13 mouse cellular contexts compared by ENCODE assay signal in the genomic region with DNA sequence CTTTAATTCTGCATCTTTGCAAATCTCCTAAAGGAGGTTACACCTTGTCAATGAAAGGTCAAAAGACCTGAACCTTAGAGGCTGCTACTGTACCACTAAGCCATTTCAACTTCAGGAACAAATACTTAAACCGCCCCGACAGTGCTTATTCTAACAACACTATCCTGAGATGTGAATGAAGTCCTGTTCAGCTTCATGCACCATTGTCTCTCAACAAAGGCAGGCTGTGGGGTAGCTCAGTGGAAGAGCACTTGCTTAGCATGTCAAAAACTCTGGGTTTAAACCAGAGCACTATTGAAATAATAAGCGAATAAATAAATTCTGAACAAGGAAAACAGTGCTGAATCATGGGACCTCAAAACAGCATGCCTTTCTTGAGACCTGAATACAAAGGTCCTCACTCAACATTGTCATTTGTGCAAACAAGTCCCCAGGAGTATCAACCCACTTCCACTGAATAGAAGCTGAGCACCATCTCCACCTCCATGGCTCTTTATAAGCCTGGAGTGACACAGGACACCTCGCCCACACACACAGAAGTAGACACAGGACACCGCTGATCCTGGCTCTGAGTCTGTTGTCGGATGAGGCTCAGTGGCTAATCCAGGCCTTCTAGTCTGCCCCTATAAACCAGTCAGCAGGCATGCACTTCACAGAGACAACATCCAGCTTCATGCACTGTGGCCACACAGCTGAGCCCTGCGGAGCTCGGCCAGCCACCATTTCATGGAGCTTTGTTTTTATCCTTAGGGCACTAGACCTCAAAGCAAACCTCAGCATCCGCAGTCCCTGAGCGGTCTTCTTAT.
DNase-seq lines count a peak whose midpoint lies in the region; ATAC-seq lines count a peak whose summit lies in the region.
"Had no signal": no experiment of that assay in that cellular context is flagged by ENCODE, and none has a peak within 500 bp of the region (broad histone marks: within the 10 kb centered on the region; RNA-seq: fewer than 3 reads in every experiment).

No protein-coding gene starts in this region.

- DNase-seq in hindbrain, embryonic 11.5 days (ENCODE audit: low spot score): peak; percentile 24
- DNase-seq in hindbrain, embryonic 14.5 days (ENCODE audit: low spot score): no peak
- no peak for DNase-seq in lung, postnatal 25 days (ENCODE audit: low spot score)
- DNase-seq in embryonic facial prominence, embryonic 14.5 days (ENCODE audit: low spot score): peak; percentile 61
- DNase-seq in layer of hippocampus, adult 9-11 months: no peak
- no peak for DNase-seq in ovary, adult 18-20 months (ENCODE audit: low spot score)
- DNase-seq: gastrocnemius, postnatal 10 days had no signal

- no peak overlapping the region for H3K4me2 ChIP-seq in hindbrain, embryonic 11.5 days (replicated peaks; ENCODE audit: low read depth, low read length)
- no peak overlapping the region for H3K4me2 ChIP-seq in hindbrain, embryonic 14.5 days (replicated peaks)
- H3K4me2 ChIP-seq in lung, embryonic 15.5 days: no peak overlapping the region
- no peak overlapping the region for H3K4me2 ChIP-seq in embryonic facial prominence, embryonic 14.5 days (ENCODE audit: low read depth, low read length)
- no peak overlapping the region for H3K4me2 ChIP-seq in midbrain, embryonic 13.5 days (replicated peaks)
- H3K4me2 ChIP-seq: heart, embryonic 12.5 days; neural tube, embryonic 13.5 days had no signal

- H3K27ac ChIP-seq in hindbrain, embryonic 11.5 days (ENCODE audit: low read depth, low read length): no peak overlapping the region
- no peak overlapping the region for H3K27ac ChIP-seq in hindbrain, embryonic 14.5 days
- H3K27ac ChIP-seq in lung, embryonic 15.5 days: peak overlapping the region; percentile 17; the same call in 1 of the 2 replicates
- H3K27ac ChIP-seq in embryonic facial prominence, embryonic 14.5 days (replicated peaks; ENCODE audit: low read depth, low read length): no peak overlapping the region
- no peak overlapping the region for H3K27ac ChIP-seq in midbrain, embryonic 13.5 days
- H3K27ac ChIP-seq: neural tube, embryonic 13.5 days had no signal

- no peak overlapping the region for H3K4me3 ChIP-seq in hindbrain, embryonic 11.5 days (ENCODE audit: low read depth, low read length)
- H3K4me3 ChIP-seq in hindbrain, embryonic 14.5 days (replicated peaks; ENCODE audit: low read length): no peak overlapping the region
- H3K4me3 ChIP-seq in lung, embryonic 15.5 days: no peak overlapping the region
- H3K4me3 ChIP-seq in embryonic facial prominence, embryonic 14.5 days (ENCODE audit: low read depth, low read length): no peak overlapping the region
- H3K4me3 ChIP-seq in midbrain, embryonic 13.5 days (replicated peaks): no peak overlapping the region
- H3K4me3 ChIP-seq: erythroblast, embryonic 14.5 days; heart, embryonic 12.5 days; neural tube, embryonic 13.5 days had no signal

- H3K36me3 ChIP-seq in hindbrain, embryonic 11.5 days (ENCODE audit: control insufficient read depth, insufficient read depth, low read length): no peaks in the 10 kb centered on the region
- no peaks in the 10 kb centered on the region; the same call in 1 of the 2 replicates for H3K36me3 ChIP-seq in hindbrain, embryonic 14.5 days (replicated peaks; ENCODE audit: control insufficient read depth, insufficient read depth)
- no peaks in the 10 kb centered on the region for H3K36me3 ChIP-seq in lung, embryonic 15.5 days
- H3K36me3 ChIP-seq in embryonic facial prominence, embryonic 14.5 days (ENCODE audit: control insufficient read depth, insufficient read depth, low read length): peaks cover 6% of the 10 kb centered on the region; the same call in 1 of the 2 replicates
- H3K36me3 ChIP-seq in midbrain, embryonic 13.5 days: no peaks in the 10 kb centered on the region
- H3K36me3 ChIP-seq: neural tube, embryonic 13.5 days had no signal

- H3K9me3 ChIP-seq in hindbrain, embryonic 11.5 days (ENCODE audit: control insufficient read depth, low read length): no peaks in the 10 kb centered on the region
- no peaks in the 10 kb centered on the region for H3K9me3 ChIP-seq in hindbrain, embryonic 14.5 days (ENCODE audit: control insufficient read depth, low read length)
- no peaks in the 10 kb centered on the region for H3K9me3 ChIP-seq in lung, embryonic 15.5 days
- no peaks in the 10 kb centered on the region for H3K9me3 ChIP-seq in embryonic facial prominence, embryonic 14.5 days (ENCODE audit: control insufficient read depth, low read length)
- no peaks in the 10 kb centered on the region for H3K9me3 ChIP-seq in midbrain, embryonic 13.5 days
- H3K9me3 ChIP-seq: heart, embryonic 12.5 days; neural tube, embryonic 13.5 days had no signal

- ATAC-seq in hindbrain, embryonic 11.5 days (ENCODE audit: low FRiP score): peak; percentile 62
- no peak for ATAC-seq in hindbrain, embryonic 14.5 days (ENCODE audit: low FRiP score)
- peak; percentile 70; the same call in 1 of the 2 replicates for ATAC-seq in lung, embryonic 15.5 days (ENCODE audit: borderline replicate concordance, extremely low read depth, low FRiP score, low TSS enrichment)
- peak; percentile 86 for ATAC-seq in embryonic facial prominence, embryonic 14.5 days (ENCODE audit: low read depth)
- ATAC-seq in midbrain, embryonic 13.5 days: peak; percentile 69

- H3K27me3 ChIP-seq in hindbrain, embryonic 11.5 days (ENCODE audit: control insufficient read depth, insufficient read depth, low read length): no peaks in the 10 kb centered on the region
- H3K27me3 ChIP-seq in hindbrain, embryonic 14.5 days (ENCODE audit: control insufficient read depth, insufficient read depth, low read length): no peaks in the 10 kb centered on the region
- no peaks in the 10 kb centered on the region for H3K27me3 ChIP-seq in lung, embryonic 15.5 days
- H3K27me3 ChIP-seq in embryonic facial prominence, embryonic 14.5 days (replicated peaks; ENCODE audit: control insufficient read depth, insufficient read depth, low read length): no peaks in the 10 kb centered on the region
- H3K27me3 ChIP-seq in midbrain, embryonic 13.5 days: peaks cover 3% of the 10 kb centered on the region; the same call in 1 of the 2 replicates
- H3K27me3 ChIP-seq: CH12.LX; heart, embryonic 12.5 days; neural tube, embryonic 13.5 days had no signal

- WGBS in hindbrain, embryonic 11.5 days: 52% methylated on average over 10 of the region's 10 CpGs
- WGBS in hindbrain, embryonic 14.5 days: 35% methylated on average over 10 of the region's 10 CpGs
- 67% methylated on average over 10 of the region's 10 CpGs for WGBS in lung, embryonic 15.5 days
- WGBS in embryonic facial prominence, embryonic 14.5 days: 59% methylated on average over 10 of the region's 10 CpGs
- WGBS in midbrain, embryonic 13.5 days: 20% methylated on average over 10 of the region's 10 CpGs

- H3K4me1 ChIP-seq in hindbrain, embryonic 11.5 days (replicated peaks; ENCODE audit: control insufficient read depth, insufficient read depth, low read length): no peaks in the 10 kb centered on the region
- no peaks in the 10 kb centered on the region for H3K4me1 ChIP-seq in hindbrain, embryonic 14.5 days (replicated peaks; ENCODE audit: control insufficient read depth, insufficient read depth, low read length)
- H3K4me1 ChIP-seq in lung, embryonic 15.5 days: peaks cover 6% of the 10 kb centered on the region; the same call in 1 of the 2 replicates
- peaks cover 9% of the 10 kb centered on the region for H3K4me1 ChIP-seq in embryonic facial prominence, embryonic 14.5 days (ENCODE audit: control insufficient read depth, insufficient read depth, low read length)
- H3K4me1 ChIP-seq in midbrain, embryonic 13.5 days (replicated peaks): peaks cover 13% of the 10 kb centered on the region
- H3K4me1 ChIP-seq: heart, embryonic 12.5 days had no signal

- H3K9ac ChIP-seq in hindbrain, embryonic 11.5 days (ENCODE audit: low read depth, low read length): no peak overlapping the region
- no peak overlapping the region for H3K9ac ChIP-seq in hindbrain, embryonic 14.5 days
- H3K9ac ChIP-seq in lung, embryonic 15.5 days: no peak overlapping the region
- H3K9ac ChIP-seq in embryonic facial prominence, embryonic 14.5 days (ENCODE audit: low read depth, low read length): no peak overlapping the region
- H3K9ac ChIP-seq in midbrain, embryonic 13.5 days (replicated peaks): no peak overlapping the region
- H3K9ac ChIP-seq: heart, embryonic 12.5 days; neural tube, embryonic 13.5 days had no signal

Comparison
In these comparisons a context has a peak if more than half of its experiments do, and no peak if none do; other contexts are left out.
1. DNase-seq: peak in hindbrain, embryonic 11.5 days (single experiment) and embryonic facial prominence, embryonic 14.5 days (single experiment); none in hindbrain, embryonic 14.5 days (single experiment), lung, postnatal 25 days (single experiment), layer of hippocampus, adult 9-11 months (single experiment) and ovary, adult 18-20 months (single experiment).